Mouse (Mus musculus) liver, embryonic 18 days (tissue): ENCODE data around the gene Chrng. TPM values are rescaled to one million over a fixed set of nuclear protein-coding genes. Genes with fewer than 3 reads are reported as not detected.

ENCODE experiments used
- polyA plus RNA-seq: library from polyadenylated mRNA; depleted of rRNA; stranded (reverse); fragments of >200 nt; gene quantifications from 2 replicates; pipeline ENCODE4 v1.2.3, GENCODE M21; 2012; rRNA removed

The Chrng gene
- not detected in 2 replicates for polyA plus RNA-seq

DNA sequence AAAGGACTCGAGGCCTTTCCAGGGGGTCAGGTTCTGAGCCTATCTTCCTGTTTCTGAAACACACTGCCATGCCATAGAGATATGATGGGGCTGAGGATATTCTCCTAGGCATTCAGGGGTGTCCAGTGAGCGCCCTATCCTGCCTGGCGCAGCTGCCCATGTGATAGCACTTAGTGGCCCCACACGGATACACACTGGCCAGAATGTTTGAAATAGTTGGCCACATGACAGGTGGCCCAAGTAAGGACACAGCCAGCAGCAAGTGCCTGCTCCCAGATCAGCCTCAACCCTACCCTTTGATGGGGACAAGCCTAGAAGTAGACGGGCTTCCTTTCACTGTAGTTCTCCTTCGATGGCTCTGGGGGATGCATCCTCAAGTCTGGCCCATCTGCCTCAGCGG is at the start of gene Chrng:
Gene Chrng, plus strand, starts transcription at position 193 of the 400 bp plus-strand sequence.

DNA sequence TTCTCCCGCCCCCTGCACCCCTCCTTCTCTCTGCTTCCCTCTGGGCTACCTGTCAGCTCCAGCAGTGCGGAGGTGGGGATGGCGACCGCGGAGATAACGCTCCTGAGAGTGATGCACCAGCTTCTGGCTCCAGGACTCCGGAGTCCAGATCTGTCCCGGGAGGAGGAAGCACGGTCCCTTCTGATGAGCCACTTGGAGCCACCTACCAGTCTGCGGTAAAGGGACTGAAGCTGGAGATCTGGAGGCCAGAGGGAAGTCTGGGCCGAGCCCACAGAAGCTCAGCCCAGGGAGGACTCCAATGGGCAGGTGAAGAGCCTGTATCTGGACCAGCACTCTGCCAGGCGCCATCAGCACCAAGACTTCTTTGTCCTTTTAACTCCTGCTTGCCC is 48.3 kb upstream of the Chrng start, which contains the start of gene Ecel1:
Gene Ecel1, minus strand, starts transcription at position 323 of the 389 bp plus-strand sequence.

DNA sequence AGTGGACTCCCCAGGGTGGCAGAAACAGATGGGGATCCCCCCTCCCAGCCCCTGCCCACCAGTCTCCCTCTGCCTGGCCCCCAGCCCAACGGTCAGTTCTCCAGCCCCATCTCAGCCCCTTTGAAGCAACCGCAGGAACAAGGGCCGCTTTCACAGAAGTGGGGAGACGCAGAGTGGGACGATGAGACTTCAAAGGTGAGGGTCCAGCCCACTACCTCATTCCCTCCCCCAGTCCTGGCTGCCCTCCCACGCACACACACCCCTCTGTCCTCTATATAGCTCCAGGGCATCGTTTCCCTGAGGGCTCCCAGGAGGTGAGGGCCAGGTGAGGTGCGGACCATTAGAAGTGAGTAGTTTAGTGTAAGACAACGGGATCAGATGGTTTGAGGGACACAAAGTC is 21.4 kb upstream of the Chrng start, which contains the start of gene Prss56:
Gene Prss56, plus strand, starts transcription at position 301 of the 400 bp plus-strand sequence.

DNA sequence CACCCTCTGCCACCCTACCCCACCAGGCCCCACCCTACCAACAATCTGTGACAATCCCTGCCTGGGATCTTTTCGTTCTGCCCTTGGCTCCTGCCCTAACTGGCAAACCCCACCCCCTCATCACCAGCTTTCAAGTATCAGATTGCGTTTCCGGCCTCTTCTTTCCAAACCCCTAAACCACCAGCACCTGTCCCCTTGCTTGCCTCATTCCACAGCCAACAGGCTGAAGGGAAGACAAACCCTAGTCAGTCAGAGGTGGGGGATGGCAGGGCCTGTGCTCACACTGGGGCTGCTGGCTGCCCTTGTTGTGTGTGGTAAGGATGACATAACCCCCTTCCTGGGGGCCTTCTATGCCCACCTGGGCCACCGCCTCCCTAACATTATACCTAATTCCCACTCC is 14.0 kb upstream of the Chrng start, which contains the start of gene Chrnd:
Gene Chrnd, plus strand, starts transcription at position 179 of the 400 bp plus-strand sequence.

GRCm38 (mm10) chr1:87213735-87214704 is 9.6 kb downstream of the Chrng start, which contains the start of gene Eif4e2:
TSS of gene Eif4e2 (plus strand) at chr1:87213914.

Other genes starting within 250 kb of the Chrng start
- 0.02 TPM in 1 of 2 replicates, not detected in the other for gene Alppl2, start 114.7 kb upstream of the Chrng start, polyA plus RNA-seq
- gene Alpi, start 103.1 kb upstream of the Chrng start, polyA plus RNA-seq = 0.59 TPM in 1 of 2 replicates, not detected in the other
- not detected in 2 replicates for gene Akp3, start 79.7 kb upstream of the Chrng start, polyA plus RNA-seq
- gene Ecel1, start 48.1 kb upstream of the Chrng start, polyA plus RNA-seq = 0.08 and 0.12 TPM in 2 replicates
- not detected in 2 replicates for gene Prss56, start 21.3 kb upstream of the Chrng start, polyA plus RNA-seq
- gene Chrnd, start 14.1 kb upstream of the Chrng start, polyA plus RNA-seq = not detected in 2 replicates
- gene Eif4e2, start 9.3 kb downstream of the Chrng start, polyA plus RNA-seq = 37.1 and 39.0 TPM in 2 replicates
- gene Efhd1, start 59.7 kb downstream of the Chrng start, polyA plus RNA-seq = 0.09 and 0.14 TPM in 2 replicates
- gene Gigyf2, start 122.3 kb downstream of the Chrng start, polyA plus RNA-seq = 21.6 and 23.8 TPM in 2 replicates
- not detected in 2 replicates for gene Kcnj13, start 190.1 kb downstream of the Chrng start, polyA plus RNA-seq